Mouse (Mus musculus): ENCODE results near the gene Slc35e1. TPM values are rescaled to one million over a fixed set of nuclear protein-coding genes. Genes with fewer than 3 reads are reported as not detected.

Gene Slc35e1
- polyA plus RNA-seq, 1 experiment = not detected

DNA sequence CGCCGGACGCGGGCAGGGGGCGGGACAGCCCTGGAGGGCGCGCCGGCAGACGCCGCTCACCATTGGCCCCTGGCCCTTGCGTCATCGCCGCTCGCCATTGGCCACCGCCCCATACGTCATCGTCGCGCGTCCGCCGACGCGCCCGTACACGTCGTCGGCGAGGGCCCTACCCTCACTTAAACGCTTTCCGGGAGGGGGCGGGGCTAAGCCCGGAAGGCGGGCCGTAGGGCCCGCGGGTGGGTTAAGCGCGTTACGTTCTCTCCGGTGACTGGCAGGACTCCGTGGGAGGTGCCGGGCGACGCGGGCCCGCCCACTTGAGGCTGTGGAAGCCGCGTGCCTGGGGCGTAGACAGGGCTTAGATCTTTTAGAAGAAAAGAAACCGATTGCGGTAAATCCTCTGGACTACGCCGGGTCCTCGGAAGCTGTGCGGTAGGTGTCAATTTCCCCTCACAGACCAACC, 238 bp upstream of the Slc35e1 start:
- Histone ChIP-seq H3K4me3 (ENCODE audit: insufficient read depth, low read depth, low read length) (peak overlapping the region; percentile 71), H3K4me1 (ENCODE audit: control insufficient read depth, insufficient read depth, low read length) (peaks cover 9% of the 10 kb centered on the region), H3K27ac (ENCODE audit: insufficient read depth, low read depth, low read length) (peak overlapping the region; percentile 37; the same call in 1 of the 2 replicates)
- 2% methylated on average over 56 of the region's 56 CpGs for WGBS
- no peak for TF ChIP-seq CTCF (IDR thresholded peaks at IDR 0.05; ENCODE audit: insufficient read depth, low read depth, low read length)

DNA sequence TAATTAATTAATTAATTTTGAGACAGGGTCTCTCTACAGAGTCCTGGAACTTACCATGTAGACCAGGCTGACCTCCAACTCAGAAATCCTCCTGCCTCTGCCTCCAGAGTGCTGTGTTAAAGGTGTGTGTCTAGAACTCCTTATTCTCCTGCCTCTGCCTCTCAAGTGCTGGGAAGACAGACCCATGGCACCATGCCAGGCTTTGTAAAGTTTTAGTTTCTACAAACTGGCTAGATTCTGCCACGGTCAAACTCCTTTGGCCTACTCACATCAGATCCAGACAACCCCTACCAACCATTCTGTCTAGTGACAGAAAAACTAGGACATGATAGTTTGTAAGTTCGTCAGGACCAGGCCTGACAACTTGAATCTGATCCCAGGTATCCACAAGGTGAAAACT, 1.4 kb downstream of the Slc35e1 start:
- TF ChIP-seq CTCF (IDR thresholded peaks at IDR 0.05; ENCODE audit: insufficient read depth, low read depth, low read length) (no peak), POLR2A (IDR thresholded peaks at IDR 0.05; ENCODE audit: insufficient read depth, low read depth, low read length) (no peak)
- Histone ChIP-seq H3K27ac (ENCODE audit: insufficient read depth, low read depth, low read length) (no peak overlapping the region), H3K4me1 (ENCODE audit: control insufficient read depth, insufficient read depth, low read length) (peaks cover 9% of the 10 kb centered on the region), H3K4me3 (ENCODE audit: insufficient read depth, low read depth, low read length) (no peak overlapping the region)
- WGBS = 70% methylated on average over 2 of the region's 2 CpGs

DNA sequence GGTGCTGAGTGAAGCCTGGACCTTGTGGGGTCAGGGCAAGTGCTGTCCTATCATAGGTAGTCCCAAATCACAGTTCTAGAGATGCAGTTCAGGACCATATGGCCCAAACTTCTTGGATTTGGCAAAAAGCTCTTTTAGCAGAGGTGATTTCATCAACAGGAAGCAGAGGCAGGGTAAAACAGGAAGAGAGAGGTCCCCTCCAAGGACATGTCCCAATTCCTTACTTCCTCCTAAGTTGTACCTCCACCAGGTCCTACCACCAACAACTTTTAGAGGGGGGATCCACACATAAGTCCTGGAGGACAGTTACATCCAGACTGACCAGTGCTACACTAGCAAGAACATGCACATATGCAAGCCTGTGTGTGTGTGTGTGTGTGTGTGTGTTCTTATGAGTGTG, 5.4 kb downstream of the Slc35e1 start:
- TF ChIP-seq CTCF (IDR thresholded peaks at IDR 0.05; ENCODE audit: insufficient read depth, low read depth, low read length) (no peak), POLR2A (IDR thresholded peaks at IDR 0.05; ENCODE audit: insufficient read depth, low read depth, low read length) (no peak)
- peaks cover 9% of the 10 kb centered on the region for H3K4me1 ChIP-seq (ENCODE audit: control insufficient read depth, insufficient read depth, low read length)
- no peak overlapping the region for H3K4me3 ChIP-seq (ENCODE audit: insufficient read depth, low read depth, low read length)
- no peak overlapping the region for H3K27ac ChIP-seq (ENCODE audit: insufficient read depth, low read depth, low read length)

DNA sequence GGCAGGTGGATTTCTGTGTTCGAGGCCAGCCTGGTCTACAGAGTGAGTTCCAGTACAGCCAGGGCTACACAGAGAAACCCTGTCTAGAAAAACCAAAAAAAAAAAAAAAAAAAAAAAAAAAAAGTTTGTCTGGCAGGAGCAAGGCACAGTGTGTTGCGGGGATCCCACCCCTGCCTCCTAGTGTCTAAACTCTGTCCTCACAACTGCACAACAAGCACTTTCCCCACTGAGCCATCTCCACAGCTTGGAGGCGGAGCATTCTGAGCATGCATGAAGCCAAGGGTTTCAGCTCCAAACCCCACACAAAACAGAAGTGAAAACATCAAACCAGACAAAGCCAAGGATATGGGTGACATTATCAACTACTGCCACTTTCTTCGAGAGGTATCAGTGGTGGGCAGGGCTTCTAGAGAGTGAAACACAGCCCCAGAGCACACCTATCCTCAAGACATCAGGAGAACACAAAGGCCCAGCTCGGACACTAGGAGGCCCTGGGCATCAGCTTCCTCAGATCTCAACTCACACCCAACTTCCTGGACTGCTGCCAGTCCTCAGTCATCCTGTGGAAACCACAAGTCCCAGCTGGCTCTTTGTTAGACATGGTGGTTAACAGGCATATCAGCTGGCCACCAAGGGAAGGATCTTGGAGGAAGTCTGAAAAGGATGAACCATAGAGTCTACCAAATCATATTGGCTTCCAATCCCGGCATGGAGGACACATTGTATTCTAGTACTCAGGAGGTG, 6.8 kb downstream of the Slc35e1 start:
- Histone ChIP-seq H3K4me3 (ENCODE audit: insufficient read depth, low read depth, low read length) (no peak overlapping the region), H3K27ac (ENCODE audit: insufficient read depth, low read depth, low read length) (no peak overlapping the region), H3K4me1 (ENCODE audit: control insufficient read depth, insufficient read depth, low read length) (peaks cover 5% of the 10 kb centered on the region)
- WGBS = 79% methylated on average over 6 of the region's 6 CpGs
- TF ChIP-seq POLR2A (IDR thresholded peaks at IDR 0.05; ENCODE audit: insufficient read depth, low read depth, low read length) = no peak
- TF ChIP-seq CTCF (IDR thresholded peaks at IDR 0.05; ENCODE audit: insufficient read depth, low read depth, low read length) = no peak

DNA sequence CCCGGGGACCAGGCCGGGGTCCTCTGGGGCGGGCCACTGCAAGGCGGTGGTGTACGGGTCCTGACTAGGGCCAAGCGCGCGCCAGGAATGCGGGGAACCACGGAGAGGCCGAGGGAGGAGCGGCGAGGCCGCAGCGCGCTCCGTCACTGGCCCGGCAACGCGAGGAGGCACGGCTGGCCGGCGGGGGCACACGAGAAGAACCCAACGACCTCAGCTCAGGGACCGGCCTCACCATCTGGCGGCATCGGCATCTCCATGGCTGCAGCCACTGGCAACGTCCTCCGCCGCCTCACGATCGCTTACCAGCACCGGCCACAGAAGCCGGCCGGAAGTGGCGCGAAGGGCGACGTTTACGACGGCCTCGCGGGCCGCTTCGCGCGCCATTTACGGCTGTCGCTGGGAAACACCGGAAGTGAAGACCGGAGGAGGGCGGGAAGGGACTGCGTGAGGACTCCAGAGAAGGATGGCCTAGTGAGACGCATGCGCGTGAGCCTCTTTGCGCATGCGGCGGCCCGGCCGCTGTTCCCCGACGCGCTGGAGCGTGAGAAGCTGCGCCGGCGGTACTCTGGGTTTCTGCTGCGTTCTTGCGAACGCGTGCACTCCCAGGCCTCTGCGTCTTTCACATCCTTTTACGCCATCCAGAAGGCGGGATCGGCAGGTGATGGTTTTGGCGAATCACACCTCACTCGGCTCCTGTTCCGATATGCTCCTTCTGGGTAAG, 17.4 kb downstream of the Slc35e1 start, which contains the start of gene Cherp:
Gene Cherp, minus strand, starts transcription at position 401 of the 721 bp plus-strand sequence.
- peak; percentile 94 for TF ChIP-seq POLR2A (IDR thresholded peaks at IDR 0.05; ENCODE audit: insufficient read depth, low read depth, low read length)
- TF ChIP-seq CTCF (IDR thresholded peaks at IDR 0.05; ENCODE audit: insufficient read depth, low read depth, low read length) = no peak
- Histone ChIP-seq H3K4me3 (ENCODE audit: insufficient read depth, low read depth, low read length) (peak within 1 kb of the TSS; percentile 76), H3K27ac (ENCODE audit: insufficient read depth, low read depth, low read length) (peak within 1 kb of the TSS; percentile 84), H3K4me1 (ENCODE audit: control insufficient read depth, insufficient read depth, low read length) (peaks cover 4% of the 10 kb centered on the region; the same call in 1 of the 2 replicates)
- under 1% methylated on average over 80 of the region's 80 CpGs for WGBS

DNA sequence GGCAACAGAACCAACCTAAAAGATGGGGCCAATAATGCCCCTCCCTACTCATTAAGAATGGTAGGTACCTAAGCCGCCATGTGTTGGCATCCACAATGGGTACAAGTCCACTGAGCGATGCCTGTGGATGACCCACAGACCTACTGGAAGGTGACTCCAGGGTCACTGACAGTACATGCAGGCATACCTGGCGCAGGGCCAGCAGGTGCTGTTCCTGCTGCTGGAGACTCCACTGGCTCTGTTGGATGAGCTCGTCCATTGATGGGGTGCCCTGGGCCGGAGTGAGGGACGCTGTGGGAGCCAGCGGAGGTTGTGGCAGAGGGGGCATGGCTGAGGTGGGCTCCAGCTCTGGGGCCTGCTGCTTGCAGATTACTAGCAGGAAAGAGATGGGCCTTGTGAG, 21.7 kb downstream of the Slc35e1 start:
- WGBS = 90% methylated on average over 7 of the region's 7 CpGs
- Histone ChIP-seq H3K4me3 (ENCODE audit: insufficient read depth, low read depth, low read length) (no peak overlapping the region), H3K4me1 (ENCODE audit: control insufficient read depth, insufficient read depth, low read length) (peaks cover 4% of the 10 kb centered on the region; the same call in 1 of the 2 replicates), H3K27ac (ENCODE audit: insufficient read depth, low read depth, low read length) (no peak overlapping the region)
- no peak for TF ChIP-seq CTCF (IDR thresholded peaks at IDR 0.05; ENCODE audit: insufficient read depth, low read depth, low read length)
- no peak for TF ChIP-seq POLR2A (IDR thresholded peaks at IDR 0.05; ENCODE audit: insufficient read depth, low read depth, low read length)

DNA sequence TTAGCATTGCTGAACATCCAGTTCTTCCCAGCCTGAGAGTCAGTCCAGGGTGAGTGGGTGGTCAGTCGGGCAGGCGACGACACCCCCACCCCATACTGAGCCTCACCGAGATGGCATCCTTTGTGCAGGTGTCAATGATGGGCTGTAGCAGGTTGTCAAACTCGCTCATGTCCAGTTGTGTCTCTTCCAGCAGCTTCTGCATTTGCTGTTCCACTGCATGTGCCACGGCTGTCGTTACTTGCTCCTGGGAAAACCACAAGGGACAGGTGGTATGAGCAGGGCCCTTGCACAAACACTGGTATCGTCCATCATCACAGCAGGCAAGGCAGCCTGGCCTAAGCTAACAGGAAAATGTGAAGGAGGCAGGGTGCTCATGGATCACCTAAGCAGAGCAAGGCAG, 22.4 kb downstream of the Slc35e1 start:
- Histone ChIP-seq H3K4me1 (ENCODE audit: control insufficient read depth, insufficient read depth, low read length) (peaks cover 4% of the 10 kb centered on the region; the same call in 1 of the 2 replicates), H3K27ac (ENCODE audit: insufficient read depth, low read depth, low read length) (no peak overlapping the region), H3K4me3 (ENCODE audit: insufficient read depth, low read depth, low read length) (no peak overlapping the region)
- TF ChIP-seq POLR2A (IDR thresholded peaks at IDR 0.05; ENCODE audit: insufficient read depth, low read depth, low read length) (no peak), CTCF (IDR thresholded peaks at IDR 0.05; ENCODE audit: insufficient read depth, low read depth, low read length) (no peak)
- WGBS = 96% methylated on average over 8 of the region's 8 CpGs

DNA sequence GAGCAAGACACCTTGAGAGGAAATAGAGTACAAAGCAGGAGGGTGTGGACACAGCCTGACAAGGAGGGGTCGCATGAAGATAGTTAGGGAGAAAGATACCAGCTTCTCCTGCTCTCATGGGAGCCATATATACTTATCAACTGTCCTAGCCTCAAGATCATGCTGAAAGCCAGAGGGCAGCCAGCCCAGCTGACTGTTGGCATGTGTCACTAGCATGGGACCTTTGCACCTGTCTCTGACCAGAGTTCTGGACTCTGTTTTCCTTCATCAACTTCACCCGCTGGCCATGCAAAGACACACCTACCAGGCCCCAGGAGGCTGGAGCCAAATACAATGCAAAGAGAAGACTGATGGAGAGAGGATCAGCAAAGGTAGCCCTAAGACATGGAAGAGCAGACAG, 23.2 kb downstream of the Slc35e1 start:
- Histone ChIP-seq H3K27ac (ENCODE audit: insufficient read depth, low read depth, low read length) (no peak overlapping the region), H3K4me1 (ENCODE audit: control insufficient read depth, insufficient read depth, low read length) (peaks cover 4% of the 10 kb centered on the region; the same call in 1 of the 2 replicates), H3K4me3 (ENCODE audit: insufficient read depth, low read depth, low read length) (no peak overlapping the region)
- TF ChIP-seq CTCF (IDR thresholded peaks at IDR 0.05; ENCODE audit: insufficient read depth, low read depth, low read length) (no peak), POLR2A (IDR thresholded peaks at IDR 0.05; ENCODE audit: insufficient read depth, low read depth, low read length) (no peak)
- 88% methylated on average over 2 of the region's 2 CpGs for WGBS

DNA sequence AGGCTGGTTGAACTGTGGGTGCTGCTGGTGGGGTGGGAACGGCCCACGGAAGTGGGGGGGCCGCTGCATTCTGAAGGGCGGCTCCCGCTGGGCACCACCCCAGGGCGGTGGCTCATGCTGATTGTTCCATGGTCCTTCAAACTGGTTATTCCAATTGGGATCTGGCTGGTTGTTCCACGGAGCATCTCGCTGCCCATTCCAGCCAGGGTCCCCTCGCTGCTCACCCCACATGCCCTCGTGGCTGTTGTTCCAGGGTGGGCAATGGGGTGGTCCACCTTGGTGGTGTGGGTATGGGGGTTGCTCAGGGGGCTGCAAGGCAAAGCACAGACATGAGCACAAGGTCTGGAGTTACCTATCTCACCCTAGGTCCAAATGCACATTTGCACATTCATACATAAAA, 28.2 kb downstream of the Slc35e1 start:
- Histone ChIP-seq H3K27ac (ENCODE audit: insufficient read depth, low read depth, low read length) (no peak overlapping the region), H3K4me3 (ENCODE audit: insufficient read depth, low read depth, low read length) (no peak overlapping the region), H3K4me1 (ENCODE audit: control insufficient read depth, insufficient read depth, low read length) (no peaks in the 10 kb centered on the region)
- 92% methylated on average over 10 of the region's 10 CpGs for WGBS
- no peak for TF ChIP-seq CTCF (IDR thresholded peaks at IDR 0.05; ENCODE audit: insufficient read depth, low read depth, low read length)
- no peak for TF ChIP-seq POLR2A (IDR thresholded peaks at IDR 0.05; ENCODE audit: insufficient read depth, low read depth, low read length)
